Mouse (Mus musculus): ENCODE measurements at regions not wholly inside any gene's neighbourhood (a gene's known extent, or its start where the extent isn't known, plus 50 kb on each side); places are given as distances from the start of the nearest gene placed in this dataset.

- in situ Hi-C loops (cut with MboI; ENCODE audit: unreplicated experiment in 2 of 2): no loop called here
These were observed 120.6 kb upstream of the Adra1b start for GRCm38 (mm10) chr11:44021638-44022037.

GRCm38 (mm10) chr11:44027046-44027445 is 126.0 kb upstream of the Adra1b start:
- in situ Hi-C loops (cut with MboI; ENCODE audit: unreplicated experiment in 2 of 2): no loop called here

GRCm38 (mm10) chr11:44046083-44046482 is 145.1 kb upstream of the Adra1b start:
- in situ Hi-C loops (cut with MboI; ENCODE audit: unreplicated experiment in 2 of 2): no loop called here

- in situ Hi-C loops (cut with MboI; ENCODE audit: unreplicated experiment in 2 of 2): no loop called here
These were observed 148.4 kb upstream of the Adra1b start for GRCm38 (mm10) chr11:44049253-44049976.

- in situ Hi-C loops (cut with MboI; ENCODE audit: unreplicated experiment in 2 of 2): no loop called here
These were observed 151.5 kb upstream of the Adra1b start for GRCm38 (mm10) chr11:44052481-44052880.

- in situ Hi-C loops (cut with MboI; ENCODE audit: unreplicated experiment in 2 of 2): no loop called here
These were observed 161.4 kb upstream of the Adra1b start for GRCm38 (mm10) chr11:44062446-44062845.

- in situ Hi-C loops (cut with MboI; ENCODE audit: unreplicated experiment in 2 of 2): no loop called here
These were observed 165.2 kb upstream of the Adra1b start for GRCm38 (mm10) chr11:44066176-44066575.

- in situ Hi-C loops (cut with MboI; ENCODE audit: unreplicated experiment in 2 of 2): loop anchor here in 1 of 2 experiments (25.0 kb wide), 2 partner anchors 354 to 504 kb away; no protein-coding TSS in a partner anchor
These were observed 182.7 kb upstream of the Adra1b start for GRCm38 (mm10) chr11:44083716-44084115.

GRCm38 (mm10) chr11:44086951-44087350 is 185.9 kb upstream of the Adra1b start:
- in situ Hi-C loops (cut with MboI; ENCODE audit: unreplicated experiment in 2 of 2): loop anchor here in 1 of 2 experiments (25.0 kb wide), 2 partner anchors 350 to 500 kb away; no protein-coding TSS in a partner anchor

- in situ Hi-C loops (cut with MboI; ENCODE audit: unreplicated experiment in 2 of 2): loop anchor here in 1 of 2 experiments (25.0 kb wide), 2 partner anchors 348 to 498 kb away; no protein-coding TSS in a partner anchor
These were observed 188.5 kb upstream of the Adra1b start for GRCm38 (mm10) chr11:44089514-44089913.

GRCm38 (mm10) chr11:44095280-44095679 is 194.3 kb upstream of the Adra1b start:
- in situ Hi-C loops (cut with MboI; ENCODE audit: unreplicated experiment in 2 of 2): loop anchor here in 1 of 2 experiments (25.0 kb wide), 2 partner anchors 342 to 492 kb away; no protein-coding TSS in a partner anchor

- in situ Hi-C loops (cut with MboI; ENCODE audit: unreplicated experiment in 2 of 2): no loop called here
These were observed 202.3 kb upstream of the Adra1b start for GRCm38 (mm10) chr11:44103188-44103840.

GRCm38 (mm10) chr11:44103841-44104191 is 202.8 kb upstream of the Adra1b start:
- in situ Hi-C loops (cut with MboI; ENCODE audit: unreplicated experiment in 2 of 2): no loop called here

GRCm38 (mm10) chr11:44106231-44106630 is 205.2 kb upstream of the Adra1b start:
- in situ Hi-C loops (cut with MboI; ENCODE audit: unreplicated experiment in 2 of 2): no loop called here

- in situ Hi-C loops (cut with MboI; ENCODE audit: unreplicated experiment in 2 of 2): no loop called here
These were observed 210.5 kb upstream of the Adra1b start for GRCm38 (mm10) chr11:44111525-44111924.

GRCm38 (mm10) chr11:44127088-44127487 is 226.1 kb upstream of the Adra1b start:
- in situ Hi-C loops (cut with MboI; ENCODE audit: unreplicated experiment in 2 of 2): no loop called here

- in situ Hi-C loops (cut with MboI; ENCODE audit: unreplicated experiment in 2 of 2): no loop called here
These were observed 227.5 kb upstream of the Adra1b start for GRCm38 (mm10) chr11:44128481-44128880.

GRCm38 (mm10) chr11:44133244-44133643 is 232.2 kb upstream of the Adra1b start:
- in situ Hi-C loops (cut with MboI; ENCODE audit: unreplicated experiment in 2 of 2): no loop called here

GRCm38 (mm10) chr11:44136024-44136423 is 235.0 kb upstream of the Adra1b start:
- in situ Hi-C loops (cut with MboI; ENCODE audit: unreplicated experiment in 2 of 2): no loop called here

- in situ Hi-C loops (cut with MboI; ENCODE audit: unreplicated experiment in 2 of 2): no loop called here
These were observed 242.0 kb upstream of the Adra1b start for GRCm38 (mm10) chr11:44142996-44143395.

GRCm38 (mm10) chr11:44144477-44144876 is 243.5 kb upstream of the Adra1b start:
- in situ Hi-C loops (cut with MboI; ENCODE audit: unreplicated experiment in 2 of 2): no loop called here

GRCm38 (mm10) chr11:44146419-44146818 is 245.4 kb upstream of the Adra1b start:
- in situ Hi-C loops (cut with MboI; ENCODE audit: unreplicated experiment in 2 of 2): no loop called here
